In genomic region chr19:5722848-5723425, GRCm38 (mm10) we compare ENCODE assay signal across 16 mouse cellular contexts. TPM values are rescaled to one million over a fixed set of nuclear protein-coding genes. Genes with fewer than 3 reads are reported as not detected.
DNase-seq lines count a peak whose midpoint lies in the region; ATAC-seq and TF ChIP-seq lines count a peak whose summit lies in the region.
"Had no signal": no experiment of that assay in that cellular context is flagged by ENCODE, and none has a peak within 500 bp of the region (broad histone marks: within the 10 kb centered on the region; RNA-seq: fewer than 3 reads in every experiment).

No protein-coding gene starts in this region.

- H3K36me3 ChIP-seq in hindbrain, embryonic 10.5 days = peaks cover 90% of the 10 kb centered on the region
- peaks cover 31% of the 10 kb centered on the region for H3K36me3 ChIP-seq in hindbrain, postnatal 0 days (ENCODE audit: insufficient read depth, low read length)
- peaks cover 34% of the 10 kb centered on the region for H3K36me3 ChIP-seq in intestine, embryonic 15.5 days
- H3K36me3 ChIP-seq in macrophage (ENCODE audit: inconsistent target) = peaks cover 48% of the 10 kb centered on the region
- H3K36me3 ChIP-seq in midbrain, embryonic 11.5 days (ENCODE audit: control insufficient read depth, insufficient read depth, low read length) = peaks cover 24% of the 10 kb centered on the region

- H3K27ac ChIP-seq in hindbrain, embryonic 10.5 days = no peak overlapping the region
- H3K27ac ChIP-seq in hindbrain, postnatal 0 days = no peak overlapping the region
- H3K27ac ChIP-seq in intestine, embryonic 15.5 days = no peak overlapping the region
- H3K27ac ChIP-seq in macrophage = peak overlapping the region; percentile 100
- H3K27ac ChIP-seq in midbrain, embryonic 11.5 days (ENCODE audit: low read depth, low read length) = no peak overlapping the region
- H3K27ac ChIP-seq: heart, adult 2 months; limb, embryonic 10.5 days; midbrain, embryonic 13.5 days; neural tube, embryonic 13.5 days had no signal

- no peak overlapping the region for H3K4me2 ChIP-seq in hindbrain, postnatal 0 days (ENCODE audit: low read depth, low read length)
- peak overlapping the region; percentile 22; the same call in 1 of the 2 replicates for H3K4me2 ChIP-seq in intestine, embryonic 15.5 days (replicated peaks)
- no peak overlapping the region for H3K4me2 ChIP-seq in midbrain, embryonic 11.5 days
- H3K4me2 ChIP-seq: midbrain, embryonic 13.5 days; neural tube, embryonic 13.5 days had no signal

- ATAC-seq in hindbrain, postnatal 0 days = no peak
- ATAC-seq in intestine, embryonic 15.5 days = no peak
- no peak for ATAC-seq in midbrain, embryonic 11.5 days (ENCODE audit: low FRiP score)
- ATAC-seq: lung, postnatal 0 days; midbrain, embryonic 13.5 days had no signal

- no peaks in the 10 kb centered on the region for H3K9me3 ChIP-seq in hindbrain, embryonic 10.5 days
- no peaks in the 10 kb centered on the region for H3K9me3 ChIP-seq in hindbrain, postnatal 0 days (ENCODE audit: low read length)
- H3K9me3 ChIP-seq in intestine, embryonic 15.5 days = no peaks in the 10 kb centered on the region
- no peaks in the 10 kb centered on the region for H3K9me3 ChIP-seq in midbrain, embryonic 11.5 days (ENCODE audit: control insufficient read depth, low read length)
- H3K9me3 ChIP-seq: limb, embryonic 10.5 days; midbrain, embryonic 13.5 days; neural tube, embryonic 13.5 days had no signal

- WGBS in hindbrain, embryonic 10.5 days = 90% methylated on average over 7 of the region's 7 CpGs
- 94% methylated on average over 7 of the region's 7 CpGs for WGBS in hindbrain, postnatal 0 days
- WGBS in intestine, embryonic 15.5 days = 83% methylated on average over 7 of the region's 7 CpGs
- WGBS in macrophage (ENCODE audit: missing documents) = 76% methylated on average over 4 of the region's 7 CpGs
- WGBS in midbrain, embryonic 11.5 days = 88% methylated on average over 7 of the region's 7 CpGs

- peak overlapping the region; percentile 13; the same call in 1 of the 2 replicates for H3K4me3 ChIP-seq in hindbrain, embryonic 10.5 days
- no peak overlapping the region for H3K4me3 ChIP-seq in hindbrain, postnatal 0 days (ENCODE audit: low read length)
- no peak overlapping the region for H3K4me3 ChIP-seq in intestine, embryonic 15.5 days (replicated peaks)
- no peak overlapping the region for H3K4me3 ChIP-seq in macrophage (ENCODE audit: inconsistent target)
- no peak overlapping the region for H3K4me3 ChIP-seq in midbrain, embryonic 11.5 days (ENCODE audit: low read depth, low read length)
- H3K4me3 ChIP-seq: heart, adult 2 months; limb, embryonic 10.5 days; midbrain, embryonic 13.5 days; neural tube, embryonic 13.5 days had no signal

- TF ChIP-seq CTCF in hindbrain, postnatal 0 days (IDR thresholded peaks at IDR 0.05; ENCODE audit: low read depth) = no peak

- H3K4me1 ChIP-seq in hindbrain, embryonic 10.5 days (replicated peaks) = peaks cover 44% of the 10 kb centered on the region
- H3K4me1 ChIP-seq in hindbrain, postnatal 0 days (ENCODE audit: insufficient read depth, low read length) = peaks cover 20% of the 10 kb centered on the region
- peaks cover 43% of the 10 kb centered on the region for H3K4me1 ChIP-seq in intestine, embryonic 15.5 days (replicated peaks)
- H3K4me1 ChIP-seq in midbrain, embryonic 11.5 days (ENCODE audit: control insufficient read depth, insufficient read depth, low read length) = peaks cover 15% of the 10 kb centered on the region

- H3K27me3 ChIP-seq in hindbrain, embryonic 10.5 days (ENCODE audit: insufficient read depth, poor library complexity, severe bottlenecking) = peaks cover 7% of the 10 kb centered on the region
- no peaks in the 10 kb centered on the region for H3K27me3 ChIP-seq in hindbrain, postnatal 0 days (ENCODE audit: insufficient read depth, low read length)
- H3K27me3 ChIP-seq in intestine, embryonic 15.5 days (replicated peaks) = no peaks in the 10 kb centered on the region
- no peaks in the 10 kb centered on the region for H3K27me3 ChIP-seq in midbrain, embryonic 11.5 days (ENCODE audit: control insufficient read depth, insufficient read depth, low read length)
- H3K27me3 ChIP-seq: midbrain, embryonic 13.5 days; neural tube, embryonic 13.5 days had no signal

- DNase-seq in hindbrain, embryonic 10.5 days (ENCODE audit: low spot score) = no peak
- no peak for DNase-seq in hindbrain, postnatal 0 days (ENCODE audit: low spot score)
- peak; percentile 75 for DNase-seq in c-Kit-negative CD71-positive TER-119-positive erythroid progenitor cells, embryonic 14.5 days (ENCODE audit: low read depth, low spot score)
- DNase-seq in testis, postnatal 10 days (ENCODE audit: low spot score) = no peak
- no peak for DNase-seq in midbrain, embryonic 11.5 days (ENCODE audit: low spot score, missing footprints)
- DNase-seq: adrenal gland, adult 2 months; heart, adult 2 months; kidney, postnatal 10 days had no signal

- no peak overlapping the region for H3K9ac ChIP-seq in hindbrain, postnatal 0 days (replicated peaks; ENCODE audit: low read length)
- no peak overlapping the region; the same call in 1 of the 2 replicates for H3K9ac ChIP-seq in intestine, embryonic 15.5 days
- no peak overlapping the region for H3K9ac ChIP-seq in midbrain, embryonic 11.5 days (ENCODE audit: low read length)
- H3K9ac ChIP-seq: midbrain, embryonic 13.5 days had no signal

- H3K79me2 ChIP-seq in macrophage (ENCODE audit: inconsistent target) = peaks cover 89% of the 10 kb centered on the region

RNA-seq across cellular contexts. Expression of gene Ehbp1l1, which starts 3.2 kb away (rescaled TPM):
- polyA plus RNA-seq in hindbrain, embryonic 10.5 days (2016; fragmentation: Nextera tagmentation; extraction: Ambion mirVana) = 9.7 and 10.1 TPM in 2 replicates
- 16.6 and 19.7 TPM in 2 replicates for total RNA-seq in hindbrain, postnatal 0 days (2014; rRNA removed)
- polyA plus RNA-seq in hindbrain, postnatal 0 days (2015; fragmentation: Nextera tagmentation; extraction: Ambion mirVana) = 40.0 and 43.0 TPM in 2 replicates
- polyA plus RNA-seq in intestine, embryonic 15.5 days (2015; fragmentation: Nextera tagmentation; extraction: Ambion mirVana) = 38.6 and 40.1 TPM in 2 replicates
- total RNA-seq in macrophage (2018; cell fraction: chromatin; rRNA removed) = 100 to 1,000 TPM; 139 to 748 (median 457) TPM
- 100 to 1,000 TPM in 18 of 26 experiments, 10 to 100 TPM in 8; 47.4 to 186 (median 110) TPM for total RNA-seq in macrophage (2018; cell fraction: cytosol; rRNA removed)
- 100 to 1,000 TPM in 25 of 26 experiments, 10 to 100 TPM in 1; 82.3 to 368 (median 235) TPM for total RNA-seq in macrophage (2018; cell fraction: nucleus; rRNA removed)
- 80.1 to 102 TPM (median 94.5 TPM) in 3 replicates for polyA plus RNA-seq in macrophage (2018)
- polyA plus RNA-seq in midbrain, embryonic 11.5 days (2014; fragmentation: Nextera tagmentation; extraction: Ambion mirVana) = 5.3 and 5.4 TPM in 2 replicates

RNA-seq across cellular contexts. Expression of gene Fam89b, which starts 6.5 kb away (rescaled TPM):
- polyA plus RNA-seq in hindbrain, embryonic 10.5 days (2016; fragmentation: Nextera tagmentation; extraction: Ambion mirVana) = 149 and 192 TPM in 2 replicates
- total RNA-seq in hindbrain, postnatal 0 days (2014; rRNA removed) = 177 and 188 TPM in 2 replicates
- polyA plus RNA-seq in hindbrain, postnatal 0 days (2015; fragmentation: Nextera tagmentation; extraction: Ambion mirVana) = 131 and 140 TPM in 2 replicates
- polyA plus RNA-seq in intestine, embryonic 15.5 days (2015; fragmentation: Nextera tagmentation; extraction: Ambion mirVana) = 68.7 and 69.6 TPM in 2 replicates
- total RNA-seq in macrophage (2018; cell fraction: chromatin; rRNA removed) = 10 to 100 TPM in 4 of 26 experiments, 1 to 10 TPM in 20, under 1 TPM in 1, not detected in 1; 0.92 to 16.9 (median 4.4) TPM
- 100 to 1,000 TPM in 17 of 26 experiments, 10 to 100 TPM in 9; 69.7 to 126 (median 104) TPM for total RNA-seq in macrophage (2018; cell fraction: cytosol; rRNA removed)
- total RNA-seq in macrophage (2018; cell fraction: nucleus; rRNA removed) = 10 to 100 TPM in 22 of 26 experiments, 1 to 10 TPM in 4; 8.4 to 47.1 (median 21.7) TPM
- 73.7 to 132 TPM (median 76.9 TPM) in 3 replicates for polyA plus RNA-seq in macrophage (2018)
- polyA plus RNA-seq in midbrain, embryonic 11.5 days (2014; fragmentation: Nextera tagmentation; extraction: Ambion mirVana) = 157 and 158 TPM in 2 replicates

RNA-seq across cellular contexts. Expression of gene Ltbp3, which starts 17.8 kb away (rescaled TPM):
- 2.7 and 6.9 TPM in 2 replicates for polyA plus RNA-seq in hindbrain, embryonic 10.5 days (2016; fragmentation: Nextera tagmentation; extraction: Ambion mirVana)
- total RNA-seq in hindbrain, postnatal 0 days (2014; rRNA removed) = 43.0 and 50.2 TPM in 2 replicates
- polyA plus RNA-seq in hindbrain, postnatal 0 days (2015; fragmentation: Nextera tagmentation; extraction: Ambion mirVana) = 14.0 and 14.4 TPM in 2 replicates
- 20.7 and 21.7 TPM in 2 replicates for polyA plus RNA-seq in intestine, embryonic 15.5 days (2015; fragmentation: Nextera tagmentation; extraction: Ambion mirVana)
- total RNA-seq in macrophage (2018; cell fraction: chromatin; rRNA removed) = 100 to 1,000 TPM in 3 of 26 experiments, 10 to 100 TPM in 23; 14.2 to 124 (median 35.6) TPM
- total RNA-seq in macrophage (2018; cell fraction: cytosol; rRNA removed) = 10 to 100 TPM in 16 of 26 experiments, 1 to 10 TPM in 10; 4.2 to 31.7 (median 13.4) TPM
- 10 to 100 TPM; 13.1 to 79.6 (median 21.8) TPM for total RNA-seq in macrophage (2018; cell fraction: nucleus; rRNA removed)
- 14.8 to 16.9 TPM (median 15.5 TPM) in 3 replicates for polyA plus RNA-seq in macrophage (2018)
- polyA plus RNA-seq in midbrain, embryonic 11.5 days (2014; fragmentation: Nextera tagmentation; extraction: Ambion mirVana) = 4.8 and 6.0 TPM in 2 replicates

RNA-seq across cellular contexts. Expression of gene Kcnk7, which starts 18.8 kb away (rescaled TPM):
- 0.16 and 0.21 TPM in 2 replicates for polyA plus RNA-seq in hindbrain, embryonic 10.5 days (2016; fragmentation: Nextera tagmentation; extraction: Ambion mirVana)
- not detected in 2 replicates for total RNA-seq in hindbrain, postnatal 0 days (2014; rRNA removed)
- 0.19 and 0.61 TPM in 2 replicates for polyA plus RNA-seq in hindbrain, postnatal 0 days (2015; fragmentation: Nextera tagmentation; extraction: Ambion mirVana)
- polyA plus RNA-seq in intestine, embryonic 15.5 days (2015; fragmentation: Nextera tagmentation; extraction: Ambion mirVana) = 0.29 and 0.43 TPM in 2 replicates
- 1 to 10 TPM in 1 of 26 experiments, under 1 TPM in 1, not detected in 24; 0.90 to 1.3 TPM for total RNA-seq in macrophage (2018; cell fraction: chromatin; rRNA removed)
- total RNA-seq in macrophage (2018; cell fraction: cytosol; rRNA removed) = not detected
- under 1 TPM in 1 of 26 experiments, not detected in 25; 0.72 TPM for total RNA-seq in macrophage (2018; cell fraction: nucleus; rRNA removed)
- polyA plus RNA-seq in macrophage (2018) = not detected in 3 replicates
- not detected in 2 replicates for polyA plus RNA-seq in midbrain, embryonic 11.5 days (2014; fragmentation: Nextera tagmentation; extraction: Ambion mirVana)
- total RNA-seq: adrenal gland, adult 2 months; common myeloid progenitor, adult 5-6 weeks; heart, adult 2 months; layer of hippocampus, postnatal 25 days had no signal
- polyA plus RNA-seq: adrenal gland, adult 2 months; heart, adult 2 months; limb, embryonic 10.5 days; neural tube, embryonic 13.5 days had no signal

RNA-seq across cellular contexts. Expression of gene Pcnx3, which starts 34.2 kb away (rescaled TPM):
- polyA plus RNA-seq in hindbrain, embryonic 10.5 days (2016; fragmentation: Nextera tagmentation; extraction: Ambion mirVana) = 27.3 and 30.8 TPM in 2 replicates
- 75.1 and 97.0 TPM in 2 replicates for total RNA-seq in hindbrain, postnatal 0 days (2014; rRNA removed)
- 16.8 and 17.2 TPM in 2 replicates for polyA plus RNA-seq in hindbrain, postnatal 0 days (2015; fragmentation: Nextera tagmentation; extraction: Ambion mirVana)
- 16.3 and 16.8 TPM in 2 replicates for polyA plus RNA-seq in intestine, embryonic 15.5 days (2015; fragmentation: Nextera tagmentation; extraction: Ambion mirVana)
- total RNA-seq in macrophage (2018; cell fraction: chromatin; rRNA removed) = 100 to 1,000 TPM in 24 of 26 experiments, 10 to 100 TPM in 2; 81.6 to 355 (median 198) TPM
- total RNA-seq in macrophage (2018; cell fraction: cytosol; rRNA removed) = 10 to 100 TPM; 21.4 to 53.6 (median 36.9) TPM
- 100 to 1,000 TPM in 18 of 26 experiments, 10 to 100 TPM in 8; 73.9 to 157 (median 117) TPM for total RNA-seq in macrophage (2018; cell fraction: nucleus; rRNA removed)
- 16.4 to 37.7 TPM (median 26.8 TPM) in 3 replicates for polyA plus RNA-seq in macrophage (2018)
- 18.6 and 23.1 TPM in 2 replicates for polyA plus RNA-seq in midbrain, embryonic 11.5 days (2014; fragmentation: Nextera tagmentation; extraction: Ambion mirVana)
